Mouse (Mus musculus) spleen, adult 18-20 months (tissue): ENCODE results near the gene Tesmin.

Experiments used
- DNase-seq, 2 experiments: peaks; one replicate each; pipeline ENCODE4 v3.0.0; 2022; ENCODE audit warnings: mixed read lengths in 2 of 2

The Tesmin gene

DNA sequence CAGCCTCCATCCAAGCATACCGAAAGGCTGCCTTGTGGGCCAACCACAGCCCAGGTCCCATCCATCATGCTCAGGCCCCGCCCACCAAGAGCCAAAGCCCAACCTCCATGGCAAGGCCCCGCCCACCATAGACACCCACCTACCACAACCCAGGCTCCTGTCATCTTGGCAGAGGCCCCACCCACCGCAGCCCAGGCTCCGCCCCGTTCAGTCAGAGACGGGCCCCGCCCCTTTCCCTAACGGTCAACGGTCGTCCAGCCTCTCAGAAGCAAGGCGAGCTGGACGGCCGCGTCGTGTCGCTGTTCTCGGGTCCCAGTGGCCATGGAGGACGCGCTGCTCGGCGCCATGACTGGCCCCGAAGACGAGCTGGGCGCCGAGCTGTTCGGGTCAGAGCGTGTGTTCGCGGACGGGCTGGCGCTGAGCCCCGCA, at the start of gene Tesmin:
TSS of gene Tesmin (plus strand) at position 229 of the 429 bp plus-strand sequence.
- peak; percentile 78 to 88 for DNase-seq

DNA sequence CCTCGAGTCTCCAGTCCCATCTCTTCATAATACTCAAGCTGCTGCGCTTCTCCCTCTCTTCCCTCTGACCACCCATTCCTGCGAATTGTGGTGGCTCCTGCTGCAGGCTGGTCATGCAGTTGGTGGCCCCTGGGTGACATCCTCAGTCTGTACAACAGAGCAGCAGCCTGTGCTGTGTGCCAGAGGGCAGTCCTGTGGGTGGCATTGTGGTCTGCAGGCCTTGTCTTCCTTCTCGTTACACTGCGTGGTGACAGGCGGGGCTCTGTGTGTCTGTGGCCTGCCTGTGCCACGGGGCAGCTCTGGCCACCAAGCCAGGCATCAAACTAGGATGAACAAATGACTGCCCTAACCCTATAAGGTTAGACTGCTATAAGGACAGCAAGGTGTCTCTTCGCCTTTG, 49.5 kb upstream of the Tesmin start:
- DNase-seq = no peak

GRCm38 (mm10) chr19:3341021-3341420, 47.6 kb upstream of the Tesmin start:
- no peak for DNase-seq

DNA sequence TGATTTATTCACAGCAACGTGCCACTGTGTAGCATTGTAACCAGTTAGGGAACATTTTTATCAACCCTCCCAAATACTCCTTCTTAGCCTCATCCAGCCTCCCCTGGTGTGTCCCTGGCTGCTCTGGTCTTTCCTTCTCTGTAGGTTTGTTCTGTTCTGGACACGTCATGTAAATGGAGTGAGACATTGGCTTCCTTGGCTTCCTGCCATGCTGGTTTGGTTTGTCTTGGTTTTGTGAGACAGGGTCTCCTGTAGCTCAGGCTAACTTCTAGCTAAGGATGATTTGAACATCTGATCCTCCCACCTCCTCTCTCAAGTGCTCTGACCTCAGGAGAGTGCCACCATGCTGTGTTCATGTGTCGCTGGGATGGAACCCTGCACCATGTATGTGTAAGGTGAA, 44.7 kb upstream of the Tesmin start:
- DNase-seq = no peak

DNA sequence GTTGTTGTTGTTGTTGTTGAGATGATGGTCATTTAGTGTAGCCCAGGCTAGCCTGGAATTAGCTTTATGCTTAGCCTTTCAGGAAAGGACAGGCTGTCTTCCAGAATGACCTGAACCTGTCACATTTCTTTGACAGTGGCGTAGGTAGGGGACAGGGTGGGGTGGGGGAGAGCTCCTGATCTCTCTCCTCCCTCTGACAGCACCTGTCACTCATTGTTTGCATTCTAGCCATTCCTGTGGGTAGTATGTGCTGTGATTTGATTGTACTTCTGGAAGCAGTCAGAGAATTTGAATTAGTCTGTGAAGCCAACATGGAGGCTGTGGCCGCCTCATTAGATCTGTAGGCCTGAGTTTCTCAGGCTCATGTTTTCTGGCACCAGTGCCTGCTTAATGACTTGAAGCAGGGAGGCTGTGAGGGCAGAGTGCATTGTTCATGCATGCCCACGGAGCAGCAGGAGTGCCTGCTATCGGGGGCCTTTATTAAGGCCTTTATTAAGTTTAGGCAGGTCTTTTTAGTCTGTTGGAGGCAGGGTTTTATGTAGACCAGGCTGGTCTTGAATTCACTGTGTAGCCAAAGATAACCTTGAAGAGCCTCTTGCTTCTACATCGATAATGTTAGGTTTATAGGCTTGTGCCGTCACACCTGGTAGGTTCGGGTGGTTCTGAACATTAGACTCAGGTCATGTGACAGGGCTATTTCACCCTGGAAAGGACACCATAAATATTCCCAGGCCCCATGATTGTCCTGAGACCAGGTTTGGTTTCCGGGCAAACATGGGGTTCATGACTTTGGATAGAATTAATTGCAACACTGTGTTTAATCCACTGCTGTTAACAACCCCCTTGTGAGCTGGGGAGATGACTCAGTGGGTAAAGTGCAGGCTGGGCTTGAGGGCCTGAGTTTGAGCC, 43.8 kb upstream of the Tesmin start:
- DNase-seq = no peak

- DNase-seq = no peak
Observed at GRCm38 (mm10) chr19:3347784-3348183, 40.9 kb upstream of the Tesmin start.

DNA sequence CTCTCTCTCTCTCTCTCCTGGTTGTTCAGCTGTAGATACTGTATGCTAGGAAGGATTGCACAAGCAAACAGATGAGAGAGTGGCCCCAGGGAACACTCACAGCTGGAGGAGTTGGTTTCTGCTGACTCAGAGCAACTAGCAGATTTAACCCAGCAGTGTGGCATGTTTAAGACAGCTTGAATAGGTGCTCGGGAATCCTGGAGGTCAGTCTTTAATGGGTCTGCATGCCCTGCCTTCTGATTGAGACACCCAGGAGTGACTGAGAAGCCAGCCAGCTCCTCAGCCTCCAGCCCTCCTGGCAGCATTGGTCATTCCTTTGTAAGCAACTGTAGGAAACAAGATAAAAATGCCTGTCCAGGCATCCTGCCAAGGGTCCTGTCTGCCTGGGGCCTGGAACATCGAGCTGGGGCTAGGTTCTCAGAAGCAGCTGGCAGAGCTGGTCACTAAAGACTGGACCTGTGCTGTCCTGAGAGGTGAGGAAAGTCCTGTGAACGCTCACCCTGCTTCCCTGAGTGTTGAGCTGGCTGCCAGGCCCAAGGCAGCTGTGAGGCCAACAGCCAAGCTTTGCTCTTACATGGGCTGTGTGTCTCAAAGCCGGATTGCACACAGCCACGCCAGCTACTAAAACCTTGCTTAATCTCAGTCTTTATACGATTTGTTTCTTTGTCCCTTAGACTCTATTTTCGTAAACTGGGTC, 35.1 kb upstream of the Tesmin start:
- no peak for DNase-seq

- DNase-seq = peak in 1 of 2 experiments; percentile 32
Observed at GRCm38 (mm10) chr19:3355096-3355495, 33.6 kb upstream of the Tesmin start.

GRCm38 (mm10) chr19:3356516-3356915, 32.1 kb upstream of the Tesmin start:
- DNase-seq = no peak

DNA sequence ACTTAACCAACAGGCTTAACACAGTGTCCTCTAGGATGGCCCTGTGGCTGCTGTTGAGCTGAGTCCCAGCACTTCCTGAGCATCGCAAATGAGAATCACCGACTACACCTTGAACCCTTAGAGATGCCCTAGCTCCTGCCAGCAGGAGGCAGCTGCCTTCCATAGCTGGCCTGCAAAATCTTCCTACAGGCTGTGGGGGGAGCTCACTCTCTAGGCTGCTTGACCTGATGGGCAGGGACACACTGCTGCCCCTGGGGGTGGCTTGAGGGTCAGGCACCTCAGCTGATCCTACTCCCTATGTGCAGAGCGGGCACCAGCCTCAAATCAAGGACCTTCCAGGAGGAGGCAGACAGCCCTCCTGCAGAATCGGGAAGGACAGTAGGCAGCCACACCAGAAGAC, 31.0 kb upstream of the Tesmin start:
- DNase-seq = no peak

DNA sequence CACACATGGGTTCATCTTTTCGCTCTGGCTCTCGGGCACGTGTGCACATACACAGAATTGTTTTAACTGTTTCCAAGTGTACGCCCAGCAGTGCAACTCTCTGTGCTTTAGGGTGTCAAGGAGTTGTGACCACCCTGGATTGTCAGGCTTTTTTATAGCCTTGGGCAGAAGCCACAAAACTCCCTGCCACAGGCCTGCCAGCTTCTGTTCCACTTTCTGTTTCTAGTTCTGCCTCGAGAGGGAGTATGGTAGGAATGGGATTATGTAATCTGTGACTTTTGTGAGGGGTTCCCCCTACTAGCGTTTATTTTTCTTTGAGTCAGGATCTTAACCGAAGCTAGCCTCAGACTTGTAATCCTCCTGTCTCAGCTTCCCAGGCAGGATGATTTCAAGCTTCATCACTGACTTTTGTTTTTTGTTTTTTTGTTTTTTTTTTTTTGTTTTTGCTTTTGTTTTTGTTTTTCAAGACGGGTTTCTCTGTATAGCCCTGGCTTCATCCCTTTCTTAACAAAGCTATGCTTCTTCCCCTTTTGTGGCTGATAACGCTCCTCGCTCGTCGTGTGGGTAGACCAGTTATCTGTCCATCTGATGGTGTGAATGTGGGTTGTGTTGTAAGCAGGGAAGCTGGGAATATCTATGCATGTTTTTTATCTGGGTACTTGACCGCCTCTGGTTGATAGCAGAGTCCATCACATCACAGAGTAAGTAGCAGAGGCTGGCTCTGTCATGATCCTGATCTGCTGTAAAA, 28.6 kb upstream of the Tesmin start:
- DNase-seq = no peak

DNA sequence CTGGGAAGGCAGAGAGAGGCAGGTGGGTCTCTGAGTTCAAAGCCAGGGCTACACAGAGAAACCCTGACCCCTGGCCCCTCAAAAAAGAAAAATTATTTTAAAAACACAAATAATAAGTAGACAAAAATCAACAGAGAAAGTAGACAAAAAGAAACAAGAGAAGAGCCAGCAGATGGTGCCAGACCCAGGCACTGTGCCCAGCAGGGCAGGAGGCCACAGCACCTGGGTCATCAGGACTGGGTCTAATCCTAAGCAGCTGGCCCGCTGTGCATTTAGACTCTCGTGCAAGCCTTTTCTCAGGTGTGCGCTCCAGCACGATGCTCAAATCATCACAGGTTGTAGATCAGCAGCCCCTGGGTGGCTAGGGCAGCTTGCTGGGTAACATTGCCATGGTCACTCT, 25.1 kb upstream of the Tesmin start:
- no peak for DNase-seq

- no peak for DNase-seq
Observed at GRCm38 (mm10) chr19:3365089-3365488, 23.6 kb upstream of the Tesmin start.

DNA sequence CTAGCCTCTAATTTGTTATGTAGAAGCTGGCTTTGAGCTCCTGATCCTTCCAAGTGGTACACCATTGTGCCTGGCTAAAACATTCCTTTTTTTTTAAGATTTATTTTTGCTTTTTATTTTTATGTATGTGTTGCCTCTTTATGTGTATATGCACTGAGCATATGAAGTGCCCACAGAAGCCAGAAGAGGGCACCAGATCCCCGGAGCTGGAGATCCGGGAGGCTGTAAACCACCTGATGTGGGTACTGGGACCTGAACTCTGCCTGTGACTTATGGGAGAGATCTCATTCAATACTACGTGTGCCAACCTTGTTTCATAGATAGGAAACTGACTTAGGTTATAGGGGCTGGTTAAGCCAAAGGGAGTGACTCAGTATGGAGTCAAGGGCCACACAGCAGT, 20.4 kb upstream of the Tesmin start:
- DNase-seq = no peak

DNA sequence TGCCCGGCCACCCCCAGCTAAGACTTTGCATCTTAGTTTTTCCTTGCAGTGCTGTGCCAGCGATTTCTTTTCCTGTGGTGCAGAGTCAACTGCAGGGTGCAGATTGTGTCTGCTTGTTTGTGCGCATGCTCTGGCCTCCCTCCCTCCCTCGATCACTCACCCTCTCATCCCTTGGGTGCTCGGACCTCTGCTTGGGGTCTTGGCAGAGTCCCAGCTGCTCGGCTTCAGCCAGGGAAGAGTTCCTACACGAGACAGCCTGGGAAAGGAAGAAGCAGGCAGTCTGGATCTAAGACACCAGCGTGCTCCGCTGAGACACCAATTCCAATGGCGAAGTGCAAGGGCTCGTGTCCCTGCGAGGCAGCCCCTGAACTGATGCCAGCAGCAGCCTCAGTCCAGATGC, 15.3 kb upstream of the Tesmin start:
- DNase-seq = no peak

DNA sequence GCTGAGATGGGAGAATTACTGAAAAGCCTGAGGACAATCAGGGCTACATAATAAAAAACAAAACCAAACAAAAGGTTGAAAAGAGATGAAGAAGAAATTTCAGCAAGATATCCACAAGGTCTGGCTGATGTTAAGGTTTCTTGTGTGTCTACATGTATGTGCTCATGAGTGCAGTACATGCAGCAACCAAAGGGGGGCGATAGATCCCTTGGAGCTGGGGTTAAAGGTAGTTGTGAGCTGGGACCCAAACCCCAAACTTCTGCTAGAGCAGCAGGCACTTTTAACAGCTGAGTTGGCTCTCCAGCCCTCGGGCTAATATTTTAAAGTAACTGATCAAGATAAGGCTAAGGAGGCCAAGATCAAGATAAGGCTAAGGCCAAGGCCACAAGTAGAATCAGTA, 14.6 kb upstream of the Tesmin start:
- DNase-seq = no peak

DNA sequence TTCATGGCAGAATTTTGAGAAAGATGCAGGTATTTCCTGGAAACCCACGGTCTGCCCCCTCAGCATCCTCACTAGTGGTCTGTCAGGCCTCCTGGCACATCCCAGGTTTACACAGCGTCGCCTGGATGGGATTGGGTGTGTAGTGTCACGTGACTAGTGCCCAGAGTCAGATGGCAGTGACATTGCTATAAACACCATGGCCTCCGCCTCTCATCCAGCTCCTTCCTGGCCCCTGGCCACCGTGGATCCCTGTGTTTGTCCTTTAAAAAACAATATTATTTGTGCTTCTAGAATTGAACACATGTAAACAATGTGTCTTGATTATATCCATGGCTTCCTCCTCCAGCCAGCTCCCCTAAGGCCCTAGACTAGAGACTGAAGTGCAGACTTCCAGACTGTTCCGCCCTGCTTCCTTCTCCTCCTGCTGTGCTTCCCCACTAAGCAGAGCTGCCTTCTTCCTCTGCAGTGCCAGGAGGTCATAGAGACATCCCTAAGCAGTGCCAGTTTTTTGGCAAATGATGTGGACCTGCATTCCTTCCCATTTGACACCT, 12.6 kb upstream of the Tesmin start:
- no peak for DNase-seq

- no peak for DNase-seq
Observed at GRCm38 (mm10) chr19:3376966-3377715, 11.5 kb upstream of the Tesmin start.

DNA sequence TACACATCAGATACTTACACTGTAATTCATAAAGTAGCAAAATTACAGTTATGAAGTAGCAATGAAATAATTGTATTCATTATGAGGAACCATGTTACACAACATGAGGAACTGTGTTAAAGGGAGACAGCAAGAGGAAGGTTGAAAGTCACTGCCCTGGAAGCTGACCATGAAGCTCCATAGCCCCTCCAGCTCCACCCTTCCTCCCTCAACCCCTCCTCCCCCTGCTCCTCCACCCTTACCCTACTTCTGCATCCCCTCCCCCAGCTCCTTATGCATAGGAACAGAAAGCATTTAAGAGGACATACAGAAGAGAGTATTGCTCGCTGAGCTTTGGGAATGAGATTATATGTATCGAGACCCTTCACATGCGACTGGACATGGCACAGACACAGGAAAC, 10.0 kb upstream of the Tesmin start:
- DNase-seq = no peak

GRCm38 (mm10) chr19:3388061-3388460, 596 bp upstream of the Tesmin start:
- no peak for DNase-seq

DNA sequence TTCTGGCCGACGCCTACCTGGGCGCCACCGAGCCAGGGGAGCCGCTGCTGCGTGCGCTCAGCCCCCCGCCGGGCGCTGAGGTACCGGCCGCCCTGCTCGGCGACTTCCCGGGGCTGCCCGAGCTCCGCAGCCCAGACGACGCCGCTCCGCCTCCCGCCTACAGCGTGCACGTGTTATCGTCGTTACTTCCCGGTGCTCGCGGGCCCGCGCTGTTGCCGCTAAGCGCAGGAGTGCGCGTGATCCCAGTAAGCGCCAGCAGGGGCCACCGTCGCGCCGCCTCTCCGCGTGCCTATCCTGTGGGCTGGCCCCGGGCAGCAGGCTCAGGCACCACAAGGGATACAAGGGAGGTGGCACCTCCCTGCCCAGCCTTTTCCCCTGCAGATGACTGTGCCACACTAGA, 432 bp downstream of the Tesmin start:
- peak; percentile 79 to 90 for DNase-seq

- DNase-seq = no peak
Observed at GRCm38 (mm10) chr19:3392384-3392783, 3.7 kb downstream of the Tesmin start.
